Mouse (Mus musculus) 3T3-L1 (cell line): ENCODE data around the gene Cinp.

Experiments used
- DNase-seq: peaks from one replicate; pipeline ENCODE4 v3.0.0-alpha.2; 2015; ENCODE audit warnings: low read depth, low spot score

Gene Cinp

DNA sequence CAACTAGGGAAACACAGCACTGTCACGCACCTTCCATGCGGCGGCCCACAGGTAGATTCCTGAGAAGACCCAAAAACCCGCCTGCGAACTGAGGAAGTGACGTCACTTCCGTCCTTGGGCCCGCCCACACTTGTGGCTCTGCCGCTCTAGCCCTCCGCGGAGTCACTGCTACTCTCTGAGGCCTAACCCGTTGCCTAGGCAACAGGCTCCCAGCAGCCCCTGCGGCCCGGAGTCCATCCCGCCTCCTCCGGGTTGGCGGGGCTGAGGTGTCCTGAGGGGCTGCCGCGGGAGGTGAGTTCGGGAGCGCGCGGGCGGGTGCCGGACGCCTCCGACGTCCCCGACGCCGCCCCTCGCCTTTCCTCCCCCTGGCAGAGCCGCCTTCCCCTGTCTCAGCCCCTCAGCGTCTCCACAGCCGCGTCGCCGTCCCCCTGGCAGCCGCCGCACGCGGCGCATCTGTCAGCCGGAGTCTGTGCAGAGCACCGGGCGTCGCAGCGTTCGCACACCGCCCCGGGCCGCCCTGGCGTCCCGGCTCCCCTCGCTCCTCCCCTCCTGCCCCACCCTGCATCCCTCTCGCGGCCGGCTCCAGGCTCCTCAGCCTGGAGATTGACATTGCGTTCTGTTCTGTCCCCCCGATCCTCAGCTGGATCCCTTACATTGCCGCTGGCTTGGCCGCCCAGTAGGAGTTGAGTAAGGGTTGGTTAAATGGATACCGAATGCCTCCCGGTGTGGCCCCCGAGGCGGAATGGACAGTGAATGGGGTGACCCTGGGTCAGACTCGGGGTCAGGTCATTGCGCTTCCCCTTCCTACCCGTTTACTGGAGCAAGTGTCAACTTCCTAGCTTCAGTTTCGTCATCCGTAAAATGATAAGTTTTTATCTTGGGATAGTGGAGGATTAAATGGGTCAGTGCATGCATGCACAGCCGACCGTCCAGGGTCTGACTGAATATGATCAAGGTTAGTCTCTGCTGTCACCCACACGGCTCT is at the start of gene Cinp, which contains the start of gene Tecpr2:
Cinp (minus strand) TSS at position 110 of the 985 bp plus-strand sequence.
Tecpr2 (plus strand) TSS at position 229 of the 985 bp plus-strand sequence.
- peak; percentile 98 for DNase-seq

DNA sequence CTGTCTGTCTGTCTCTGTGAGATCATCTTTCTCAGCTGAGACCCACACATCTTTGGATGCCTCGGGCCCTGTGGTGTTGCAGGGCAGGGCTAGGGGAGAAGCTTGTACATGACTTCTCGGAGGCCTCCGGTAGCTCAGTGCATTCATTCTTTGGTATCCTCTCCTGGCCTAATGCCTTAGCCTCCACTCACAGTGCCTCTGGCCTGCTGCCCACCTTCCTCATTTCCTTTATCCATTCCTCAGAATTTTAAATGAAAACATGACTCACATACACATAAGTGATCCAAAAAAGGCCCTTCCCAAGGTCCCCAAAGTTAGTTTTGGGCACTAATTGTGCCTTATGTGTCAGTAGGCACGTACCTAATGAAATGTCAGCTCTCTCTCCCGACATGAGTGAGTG is 48.6 kb upstream of the Cinp start:
- peak; percentile 46 for DNase-seq

DNA sequence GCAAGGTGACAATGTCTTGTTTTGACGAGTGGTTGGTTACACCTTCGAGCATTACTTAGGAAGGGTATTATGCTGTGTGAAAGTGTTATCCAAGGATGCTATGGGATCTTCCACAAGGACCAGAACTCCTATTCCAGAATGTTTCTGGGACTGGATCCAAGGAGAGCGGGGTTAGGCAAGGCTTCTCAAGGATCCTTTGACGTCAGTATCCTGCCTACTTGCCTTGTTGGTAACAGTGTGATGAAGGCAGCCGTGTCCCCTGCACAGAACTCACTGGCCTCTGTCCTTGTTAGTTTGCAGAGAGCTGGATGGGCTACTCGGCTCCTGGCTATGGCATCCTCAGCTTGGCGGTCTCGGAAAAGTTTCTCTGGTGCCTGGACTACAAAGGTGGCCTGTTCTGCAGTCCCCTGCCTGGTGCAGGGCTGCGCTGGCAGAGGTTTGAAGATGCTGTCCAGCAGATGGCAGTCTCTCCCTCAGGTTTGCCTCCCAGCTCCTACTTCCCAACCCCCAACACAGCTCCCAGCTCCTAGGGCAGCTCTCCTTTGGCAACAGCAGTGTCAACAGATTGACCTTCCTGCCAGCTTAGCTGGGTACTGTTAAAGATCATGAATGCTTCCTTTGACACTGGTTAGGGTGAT is 47.2 kb upstream of the Cinp start:
- DNase-seq = peak; percentile 89

DNA sequence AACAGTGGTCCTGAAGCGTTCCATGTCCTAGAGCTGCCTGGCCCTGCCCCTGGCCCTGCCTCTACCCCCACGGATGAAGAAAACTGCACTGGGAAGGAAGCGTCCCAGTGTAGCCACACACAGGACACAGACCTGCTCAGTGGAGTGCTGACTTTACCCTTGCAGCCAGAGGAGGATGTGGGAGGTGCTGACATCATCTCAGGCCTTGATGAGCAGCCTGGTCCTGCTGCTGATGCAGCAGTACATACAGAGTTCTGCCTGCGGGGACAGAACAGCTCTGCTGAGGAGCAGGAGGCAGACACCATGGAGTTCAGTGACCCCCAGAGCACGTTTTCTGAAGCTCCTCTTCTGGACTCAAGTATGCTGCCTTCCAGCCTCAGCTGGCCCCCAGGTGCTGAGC is 43.9 kb upstream of the Cinp start:
- no peak for DNase-seq

DNA sequence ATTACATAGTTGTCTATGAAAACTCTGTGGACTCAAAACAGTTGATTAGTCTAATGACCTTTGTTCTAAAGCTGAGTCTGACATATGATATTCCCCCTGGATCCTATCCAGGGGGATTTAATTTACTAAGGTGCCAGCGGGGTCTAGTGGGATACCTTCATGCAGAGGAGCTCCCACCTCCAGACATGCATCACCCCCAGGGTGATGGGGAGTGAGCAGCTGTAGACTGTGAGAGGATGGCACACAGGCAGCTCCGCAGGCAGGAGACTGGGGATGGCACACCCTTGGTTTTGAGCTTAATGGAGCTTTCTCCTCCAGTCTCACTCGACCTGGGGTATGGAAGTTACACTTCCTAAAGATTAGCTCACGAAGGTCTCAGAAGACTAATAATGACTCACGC is 32.6 kb upstream of the Cinp start:
- no peak for DNase-seq

DNA sequence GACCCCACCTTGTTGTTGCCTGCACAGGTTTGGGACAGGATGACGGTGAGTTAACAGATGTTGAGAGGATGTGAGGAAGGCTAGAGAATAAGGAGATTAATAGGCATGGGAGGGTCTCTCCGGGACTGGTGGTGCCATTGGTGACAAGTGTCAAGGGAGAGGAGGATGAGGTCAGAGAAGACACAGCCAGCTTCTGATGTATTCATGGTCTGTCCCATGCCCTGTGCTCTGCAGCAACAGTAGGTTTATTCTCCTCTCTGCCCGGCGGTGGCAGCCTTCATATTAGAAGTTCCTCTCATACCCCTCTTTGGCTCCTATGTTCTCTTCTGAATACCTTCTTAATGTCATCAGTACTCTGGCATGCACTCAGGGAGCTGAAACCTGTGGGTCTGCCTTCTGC is 31.3 kb upstream of the Cinp start:
- DNase-seq = no peak

DNA sequence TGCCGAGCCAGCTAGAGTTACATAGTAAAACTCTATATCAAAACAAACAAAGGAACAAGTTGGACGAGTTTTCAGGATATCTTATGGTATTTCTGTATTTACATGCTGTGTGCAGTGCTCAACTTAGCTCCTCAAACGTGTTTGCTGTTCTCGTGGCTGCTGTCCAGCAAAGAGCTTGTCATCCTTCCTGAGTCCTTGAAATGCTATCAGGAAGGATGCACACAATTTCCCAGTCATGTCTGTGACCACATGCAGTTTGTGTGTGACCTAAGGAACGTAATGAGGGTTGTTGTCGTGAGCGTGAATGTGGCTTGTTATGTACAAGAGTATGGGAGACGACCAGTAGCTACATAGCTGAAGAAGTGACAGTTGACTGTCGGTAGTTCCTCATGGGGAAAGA is 26.8 kb upstream of the Cinp start:
- DNase-seq = no peak

DNA sequence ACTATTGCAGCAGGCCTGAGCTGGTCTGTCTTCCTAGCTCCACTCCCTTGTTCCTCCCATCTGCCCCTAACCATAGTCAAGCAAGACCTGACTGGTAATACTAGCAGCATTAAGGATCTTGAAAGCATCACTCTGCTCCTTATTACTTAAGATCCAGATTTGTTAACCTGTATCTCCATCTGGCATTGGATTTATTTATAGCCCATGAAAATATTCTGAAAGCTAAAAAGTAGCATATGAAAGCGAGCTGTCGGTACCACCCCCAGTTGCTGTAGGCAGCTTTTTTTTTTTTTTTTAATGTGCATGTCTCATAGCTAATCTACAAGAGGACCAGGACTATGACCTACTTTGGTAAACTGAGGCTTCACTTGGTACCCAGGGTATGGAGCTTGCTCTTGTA is 21.0 kb upstream of the Cinp start:
- DNase-seq = no peak

DNA sequence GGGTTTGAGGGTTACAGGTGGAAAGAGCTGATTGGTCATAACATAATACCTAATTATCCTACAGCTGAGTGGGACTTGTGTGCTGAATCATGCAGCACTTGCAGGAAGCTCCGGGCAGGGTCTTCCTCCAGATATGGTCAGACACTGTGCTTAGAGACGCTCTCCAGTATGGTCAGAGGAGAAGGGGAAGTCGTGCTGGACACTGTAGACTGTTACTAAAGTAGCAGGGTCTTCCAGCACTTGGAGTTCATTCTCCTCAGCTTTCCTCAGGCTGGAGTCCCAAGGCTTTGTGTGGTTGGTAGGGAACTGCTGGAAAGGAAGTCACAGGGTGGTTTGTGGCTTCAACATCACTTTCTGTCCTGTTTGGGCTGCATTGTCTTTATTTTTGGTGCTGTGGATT is 18.9 kb upstream of the Cinp start:
- DNase-seq = no peak

DNA sequence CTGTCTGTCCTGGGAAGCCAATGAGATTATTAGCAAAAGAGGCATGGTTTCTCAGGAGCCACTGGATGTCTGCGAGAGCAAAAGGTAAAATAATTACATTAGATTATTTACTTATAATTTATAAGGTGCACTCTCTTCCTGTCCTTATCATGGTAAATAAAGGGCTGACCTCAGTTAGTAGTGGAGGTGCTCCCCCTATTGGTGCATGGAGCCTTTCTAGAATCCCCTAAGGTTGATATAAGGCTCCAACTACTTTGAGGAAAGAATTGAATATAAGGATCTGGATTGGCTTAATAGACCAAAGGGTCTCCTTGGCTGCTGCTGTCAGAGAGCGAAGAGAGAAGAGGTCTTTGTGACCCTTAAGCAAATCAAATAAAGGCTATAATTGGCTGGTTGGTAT is 14.6 kb upstream of the Cinp start:
- DNase-seq = peak; percentile 28

DNA sequence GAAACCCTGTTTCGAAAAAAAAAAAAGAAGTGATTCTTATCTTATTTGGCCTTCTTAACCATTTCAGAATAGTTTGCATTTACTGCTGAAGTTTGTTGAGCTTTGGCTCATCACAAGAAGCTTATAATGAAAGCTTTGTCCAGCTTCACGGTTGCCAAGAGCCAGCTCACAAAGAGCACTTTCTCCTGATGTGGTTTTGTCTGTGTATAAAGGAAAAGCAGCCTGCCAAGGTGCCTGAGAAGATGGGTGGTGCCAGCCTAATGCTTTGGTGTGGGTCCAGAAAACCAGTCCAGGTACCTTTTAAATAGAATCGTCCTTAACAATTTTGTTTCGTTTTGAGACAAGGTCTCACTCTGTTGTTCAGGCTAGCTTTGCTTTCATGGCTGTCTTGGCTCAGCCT is 13.2 kb upstream of the Cinp start:
- DNase-seq = no peak

DNA sequence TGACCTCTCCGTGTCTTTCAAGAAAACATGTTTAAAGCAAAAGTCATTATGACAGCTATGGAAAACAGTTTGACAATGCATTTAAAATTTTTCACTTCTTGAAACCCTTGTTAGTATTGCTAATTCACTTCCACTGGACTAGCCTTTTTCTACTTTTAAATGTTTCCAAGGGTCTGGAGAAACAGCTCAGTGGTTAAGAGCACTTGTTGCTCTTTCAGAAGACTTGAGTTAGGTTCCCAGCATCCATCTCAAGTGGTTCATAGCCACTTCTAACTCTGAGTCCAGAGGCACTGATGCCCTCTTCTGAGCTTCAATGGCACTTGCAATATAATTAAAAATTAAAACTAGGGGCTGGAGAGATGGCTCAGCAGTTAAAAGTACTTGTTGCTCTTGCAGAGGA is 2.9 kb upstream of the Cinp start:
- DNase-seq = no peak

DNA sequence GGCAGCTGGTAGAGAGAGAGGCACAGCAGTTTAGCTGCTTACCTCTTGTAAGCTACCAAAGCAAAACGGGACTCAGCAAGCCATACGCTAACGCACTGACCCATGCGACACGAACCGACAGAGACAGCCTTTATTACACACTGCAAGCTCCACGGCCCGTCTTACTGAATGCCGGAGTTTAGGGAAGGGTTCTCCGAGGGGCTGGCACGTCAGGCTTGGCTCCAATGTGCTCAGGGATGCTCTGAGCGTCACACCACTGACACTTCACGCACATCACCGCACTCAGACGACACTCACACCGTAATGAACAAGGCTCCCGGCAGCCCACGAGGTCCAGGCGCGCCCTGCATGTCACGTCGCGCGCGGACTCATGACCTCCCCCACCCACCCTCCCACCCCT is 339 bp downstream of the Cinp start:
- DNase-seq = peak; percentile 36

DNA sequence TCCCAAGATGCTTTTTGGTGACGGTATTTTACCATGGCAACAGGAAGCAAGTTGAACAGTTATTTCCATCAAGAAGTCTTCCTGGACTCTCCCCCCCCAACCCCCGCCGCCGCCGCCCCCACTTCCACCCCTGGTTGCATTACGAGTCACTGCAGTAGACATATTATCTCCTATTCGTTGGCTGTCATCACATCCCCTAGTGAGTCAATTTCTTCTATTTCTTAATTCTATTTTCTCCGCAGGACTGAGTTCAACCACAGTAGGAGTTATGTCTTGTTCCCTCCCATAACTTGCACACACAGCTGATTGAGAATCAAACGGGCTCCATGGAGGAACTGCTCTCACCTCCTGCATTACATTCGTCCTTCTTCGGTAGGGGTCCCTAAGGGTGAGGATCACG is 839 bp downstream of the Cinp start:
- peak; percentile 24 for DNase-seq

DNA sequence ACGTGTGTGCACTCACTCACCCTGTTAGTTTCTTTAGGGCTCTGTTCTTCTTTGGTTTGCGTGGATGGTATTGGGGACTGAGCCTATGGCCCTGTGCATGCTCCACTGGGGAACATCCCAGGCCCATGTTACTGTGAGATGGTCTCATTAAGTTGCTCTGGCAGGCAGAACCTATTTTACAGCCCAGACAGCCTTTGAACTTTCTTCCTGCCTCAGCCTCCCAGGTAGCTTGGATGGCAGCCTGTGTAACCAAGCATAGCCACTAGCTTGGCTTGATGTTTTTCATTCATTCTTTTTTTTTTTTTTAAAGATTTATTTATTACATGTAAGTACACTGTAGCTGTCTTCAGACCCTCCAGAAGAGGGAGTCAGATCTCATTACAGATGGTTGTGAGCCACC is 3.7 kb downstream of the Cinp start:
- no peak for DNase-seq

DNA sequence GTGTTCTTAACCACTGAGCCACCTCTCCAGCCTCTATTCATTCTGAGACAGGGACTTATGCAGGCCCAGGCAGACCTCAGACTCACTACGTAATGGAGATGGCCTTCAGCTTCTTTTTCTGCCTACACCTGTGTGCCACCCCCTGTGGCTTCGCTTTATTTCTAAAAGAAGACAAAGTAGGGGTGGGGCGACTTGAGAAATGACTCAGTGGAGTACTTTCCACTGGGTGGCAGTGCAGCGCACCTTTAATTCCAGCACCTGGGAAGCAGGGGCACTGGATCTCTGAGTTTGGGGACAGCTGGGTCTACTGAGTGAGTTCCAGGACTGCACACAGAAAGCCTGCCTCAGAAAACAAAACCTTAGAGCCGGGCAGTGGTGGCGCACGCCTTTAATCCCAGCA is 6.7 kb downstream of the Cinp start:
- peak; percentile 8 for DNase-seq

DNA sequence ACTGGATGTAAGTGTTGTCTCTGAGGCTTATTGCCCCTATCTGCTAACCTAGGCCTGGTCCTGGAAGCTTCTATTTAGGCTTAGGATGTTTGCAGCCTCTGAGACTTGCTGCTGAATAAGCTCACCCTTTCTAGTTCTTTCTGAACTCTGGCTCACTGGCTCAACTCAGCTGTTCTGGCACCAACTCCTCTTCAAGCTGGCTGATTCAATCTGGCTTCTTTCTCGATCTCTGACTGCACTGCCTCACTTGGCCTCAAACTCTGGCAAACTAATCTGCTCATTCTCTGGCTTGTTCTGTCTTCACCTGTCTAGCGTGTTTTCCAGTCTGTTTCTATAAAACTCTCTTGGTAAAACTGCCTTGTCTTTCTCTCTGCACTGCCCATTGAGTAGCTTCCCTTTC is 13.6 kb downstream of the Cinp start:
- no peak for DNase-seq

DNA sequence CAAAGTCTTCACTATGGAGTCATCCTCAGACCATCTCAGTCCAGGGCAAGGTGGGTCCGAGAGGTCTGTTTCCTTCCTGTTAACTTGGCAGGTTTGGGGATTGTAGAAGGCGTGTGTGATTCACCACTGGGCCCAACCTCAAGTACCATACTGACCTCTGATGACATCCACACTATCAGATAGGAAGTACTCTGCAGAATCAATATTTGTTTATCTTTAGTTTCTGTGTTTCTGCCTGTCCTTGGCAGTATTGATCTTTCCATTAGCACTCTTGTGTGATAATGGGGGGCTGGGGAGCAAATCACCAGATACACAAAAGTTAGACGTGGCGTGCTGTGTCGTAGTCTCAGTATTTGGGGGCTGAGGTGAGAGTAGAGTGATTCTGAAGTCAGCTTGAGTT is 17.7 kb downstream of the Cinp start:
- no peak for DNase-seq

DNA sequence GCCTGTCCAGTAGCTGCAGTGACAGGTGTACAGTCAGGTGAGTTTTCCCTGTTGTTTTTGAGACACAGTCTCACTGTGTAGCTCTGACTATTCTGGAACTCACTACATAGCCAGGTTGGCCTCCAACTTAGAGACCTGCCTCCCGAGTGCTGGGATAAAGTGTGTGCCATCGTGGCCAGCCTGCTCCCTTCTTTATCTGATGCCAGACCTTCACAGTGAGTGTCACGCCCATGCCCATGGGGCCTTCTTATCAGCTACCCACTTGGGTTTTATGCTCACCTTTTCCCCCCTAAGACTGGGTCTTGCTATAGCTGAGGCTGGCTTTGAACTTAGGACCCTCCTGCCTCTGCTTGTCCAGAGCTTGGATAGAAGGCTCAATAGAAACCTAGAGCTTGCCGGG is 18.8 kb downstream of the Cinp start:
- DNase-seq = no peak

DNA sequence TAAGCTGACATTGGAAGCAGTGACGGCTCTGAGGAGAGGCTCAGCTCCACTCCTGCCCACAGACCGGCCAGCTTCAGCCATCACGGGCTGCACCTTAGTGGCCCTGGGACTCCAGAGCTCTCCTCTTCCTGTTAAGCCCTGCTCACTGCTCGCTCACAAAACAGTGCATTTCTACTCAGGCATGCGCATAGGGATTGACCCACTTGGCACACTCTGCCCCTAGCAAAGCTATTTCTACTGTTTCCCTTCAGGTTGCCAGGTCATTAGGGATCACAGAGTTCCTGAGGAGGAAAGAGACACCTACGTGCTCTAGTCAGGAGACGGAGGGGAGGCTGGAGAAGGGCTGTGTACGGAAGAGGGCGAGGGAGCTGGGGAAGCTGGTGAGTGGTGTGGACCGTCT is 23.0 kb downstream of the Cinp start:
- no peak for DNase-seq

DNA sequence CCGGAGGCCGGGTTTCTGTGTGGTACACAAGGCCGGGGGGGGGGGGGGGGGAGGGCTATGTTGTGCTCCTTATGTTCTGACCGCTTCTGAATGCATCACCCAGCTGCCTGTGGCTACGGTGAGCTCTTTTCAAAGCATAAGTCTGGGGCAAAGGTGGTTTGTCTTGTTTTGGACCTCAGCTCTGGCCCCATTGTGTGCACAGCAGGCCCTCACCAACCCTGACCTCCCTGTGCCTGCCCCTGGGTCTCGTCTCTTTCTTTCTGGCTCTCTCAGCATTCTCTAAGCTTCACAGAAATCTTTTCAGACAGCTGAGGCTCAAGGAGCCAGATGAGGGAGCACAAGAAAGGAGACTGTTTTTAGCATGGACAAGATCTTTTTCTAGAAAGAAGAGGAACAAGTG is 23.4 kb downstream of the Cinp start:
- DNase-seq = no peak

DNA sequence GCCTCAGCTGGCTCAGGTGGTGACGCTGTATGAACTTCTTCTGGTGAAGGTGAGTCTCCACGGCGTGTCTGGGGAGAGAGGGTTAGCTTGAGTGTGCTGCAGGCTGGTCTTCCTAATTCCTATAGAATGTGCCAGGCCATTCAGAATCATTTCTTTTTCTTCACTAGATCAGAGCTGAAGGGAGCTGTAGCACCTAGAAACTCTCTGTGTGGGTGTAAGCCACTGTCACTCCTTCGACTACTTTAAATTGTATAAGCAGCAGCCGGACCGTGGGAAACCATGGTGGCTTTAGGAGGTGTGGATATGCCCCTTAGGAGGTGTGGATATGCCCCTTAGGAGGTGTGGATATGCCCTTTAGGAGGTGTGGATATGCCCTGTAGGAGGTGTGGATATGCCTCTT is 24.9 kb downstream of the Cinp start:
- no peak for DNase-seq

DNA sequence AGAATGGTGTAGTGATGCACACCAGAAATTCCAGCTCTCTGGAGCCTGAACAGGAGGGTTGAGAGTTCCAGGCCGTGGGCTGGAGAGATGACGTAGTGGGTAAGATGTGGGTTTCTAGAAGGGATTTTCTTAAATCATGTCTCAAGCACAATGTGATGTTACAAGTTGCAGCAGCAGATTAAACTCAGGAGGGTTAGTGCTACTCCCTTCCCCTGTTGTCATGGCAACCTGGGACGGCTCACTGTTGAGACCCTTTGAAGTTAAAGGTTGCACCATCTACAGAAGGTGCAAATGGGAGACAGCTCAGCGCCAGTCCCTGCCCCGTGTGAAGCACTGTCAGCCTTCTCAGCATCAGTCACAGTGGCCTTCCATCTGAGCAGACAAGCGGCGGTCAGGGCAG is 27.7 kb downstream of the Cinp start:
- no peak for DNase-seq
